Mouse (Mus musculus): ENCODE data around the gene Zfp628. TPM values are rescaled to one million over a fixed set of nuclear protein-coding genes. Genes with fewer than 3 reads are reported as not detected.

Zfp628 gene
- polyA plus RNA-seq, 1 experiment from 2014 or later = 4.6 TPM

- 85% methylated on average over 19 of the region's 19 CpGs for WGBS
- H3K27ac ChIP-seq = no peak overlapping the region
- peaks cover 6% of the 10 kb centered on the region; the same call in 1 of the 2 replicates for H3K27me3 ChIP-seq
- no peaks in the 10 kb centered on the region for H3K36me3 ChIP-seq (replicated peaks)
- no peak overlapping the region for H3K9ac ChIP-seq
- H3K4me1 ChIP-seq = no peaks in the 10 kb centered on the region
- no peak for ATAC-seq (ENCODE audit: low FRiP score)
- H3K4me2 ChIP-seq = no peak overlapping the region
- no peak overlapping the region for H3K4me3 ChIP-seq (replicated peaks)
- no peaks in the 10 kb centered on the region for H3K9me3 ChIP-seq
These were observed 35.7 kb downstream of the Zfp628 start for GRCm38 (mm10) chr7:4950561-4951342.

- Histone ChIP-seq H3K4me2 (no peak overlapping the region), H3K27me3 (peaks cover 6% of the 10 kb centered on the region; the same call in 1 of the 2 replicates), H3K4me3 (replicated peaks) (no peak overlapping the region), H3K36me3 (replicated peaks) (no peaks in the 10 kb centered on the region), H3K4me1 (no peaks in the 10 kb centered on the region), H3K9me3 (no peaks in the 10 kb centered on the region), H3K9ac (no peak overlapping the region), H3K27ac (no peak overlapping the region)
- no peak for ATAC-seq (ENCODE audit: low FRiP score)
- 32% methylated on average over 10 of the region's 10 CpGs for WGBS
These were observed 38.9 kb downstream of the Zfp628 start for GRCm38 (mm10) chr7:4953815-4954445.

GRCm38 (mm10) chr7:4957361-4957760 lies 42.3 kb downstream of the Zfp628 start:
- H3K27ac ChIP-seq = no peak overlapping the region
- H3K4me1 ChIP-seq = no peaks in the 10 kb centered on the region
- no peak overlapping the region for H3K4me3 ChIP-seq (replicated peaks)
- whole genome bisulfite sequencing = 87% methylated on average over 10 of the region's 10 CpGs
- H3K4me2 ChIP-seq = no peak overlapping the region
- H3K27me3 ChIP-seq = peaks cover 6% of the 10 kb centered on the region; the same call in 1 of the 2 replicates
- no peaks in the 10 kb centered on the region for H3K9me3 ChIP-seq
- H3K9ac ChIP-seq = no peak overlapping the region
- no peaks in the 10 kb centered on the region for H3K36me3 ChIP-seq (replicated peaks)
- no peak for ATAC-seq (ENCODE audit: low FRiP score)

- H3K4me2 ChIP-seq = no peak overlapping the region
- 75% methylated on average over 5 of the region's 5 CpGs for WGBS
- ATAC-seq (ENCODE audit: low FRiP score) = no peak
These were observed 48.5 kb downstream of the Zfp628 start for GRCm38 (mm10) chr7:4963527-4963926.

GRCm38 (mm10) chr7:4964272-4964671 lies 49.3 kb downstream of the Zfp628 start, which contains the start of gene Sbk2:
TSS of gene Sbk2 (minus strand) at chr7:4964406.
- no peaks in the 10 kb centered on the region for H3K4me1 ChIP-seq
- no peaks in the 10 kb centered on the region for H3K27me3 ChIP-seq
- no peaks in the 10 kb centered on the region for H3K9me3 ChIP-seq
- no peak within 1 kb of the TSS for H3K4me2 ChIP-seq
- H3K27ac ChIP-seq = no peak within 1 kb of the TSS
- H3K9ac ChIP-seq = no peak within 1 kb of the TSS
- peak; percentile 58 for ATAC-seq (ENCODE audit: low FRiP score)
- no peaks in the 10 kb centered on the region for H3K36me3 ChIP-seq (replicated peaks)
- WGBS = 9% methylated on average over 10 of the region's 10 CpGs
- H3K4me3 ChIP-seq (replicated peaks) = no peak within 1 kb of the TSS

More at GRCm38 (mm10) chr7:4963527-4963926, 48.5 kb downstream of the Zfp628 start:
- Histone ChIP-seq H3K27me3 (no peaks in the 10 kb centered on the region), H3K4me3 (replicated peaks) (no peak overlapping the region), H3K9ac (no peak overlapping the region), H3K4me1 (no peaks in the 10 kb centered on the region), H3K36me3 (replicated peaks) (no peaks in the 10 kb centered on the region), H3K9me3 (no peaks in the 10 kb centered on the region), H3K27ac (no peak overlapping the region)

GRCm38 (mm10) chr7:4964988-4965387 lies 50.0 kb downstream of the Zfp628 start:
- H3K9me3 ChIP-seq = no peaks in the 10 kb centered on the region
- H3K27ac ChIP-seq = no peak overlapping the region
- H3K4me2 ChIP-seq = no peak overlapping the region
- ATAC-seq (ENCODE audit: low FRiP score) = no peak
- H3K4me1 ChIP-seq = no peaks in the 10 kb centered on the region
- no peaks in the 10 kb centered on the region for H3K27me3 ChIP-seq
- H3K9ac ChIP-seq = no peak overlapping the region
- 85% methylated on average over 5 of the region's 5 CpGs for WGBS
- no peaks in the 10 kb centered on the region for H3K36me3 ChIP-seq (replicated peaks)
- no peak overlapping the region for H3K4me3 ChIP-seq (replicated peaks)

GRCm38 (mm10) chr7:4971068-4971467 lies 56.1 kb downstream of the Zfp628 start, which contains the start of gene Sbk3:
TSS of gene Sbk3 (minus strand) at chr7:4971168.
- H3K4me3 ChIP-seq (replicated peaks) = no peak within 1 kb of the TSS
- no peaks in the 10 kb centered on the region for H3K36me3 ChIP-seq (replicated peaks)
- no peaks in the 10 kb centered on the region for H3K4me1 ChIP-seq
- H3K4me2 ChIP-seq = no peak within 1 kb of the TSS
- H3K9me3 ChIP-seq = no peaks in the 10 kb centered on the region
- ATAC-seq (ENCODE audit: low FRiP score) = no peak
- H3K9ac ChIP-seq = no peak within 1 kb of the TSS
- 39% methylated on average over 6 of the region's 6 CpGs for WGBS
- H3K27me3 ChIP-seq = no peaks in the 10 kb centered on the region
- H3K27ac ChIP-seq = no peak within 1 kb of the TSS

Other genes starting within 250 kb of the Zfp628 start
- 112 and 114 TPM in 2 replicates for gene Hspbp1, start 230.1 kb upstream of the Zfp628 start, polyA plus RNA-seq (2016; fragmentation: Nextera tagmentation; extraction: Ambion mirVana)
- 3.6 and 3.8 TPM in 2 replicates for gene Brsk1, start 224.6 kb upstream of the Zfp628 start, polyA plus RNA-seq (2016; fragmentation: Nextera tagmentation; extraction: Ambion mirVana)
- 0.27 and 0.35 TPM in 2 replicates for gene Tmem150b, start 190.0 kb upstream of the Zfp628 start, polyA plus RNA-seq (2016; fragmentation: Nextera tagmentation; extraction: Ambion mirVana)
- gene Kmt5c, start 175.1 kb upstream of the Zfp628 start, polyA plus RNA-seq (2016; fragmentation: Nextera tagmentation; extraction: Ambion mirVana) = 78.9 and 94.2 TPM in 2 replicates
- gene Cox6b2, start 162.1 kb upstream of the Zfp628 start, polyA plus RNA-seq (2016; fragmentation: Nextera tagmentation; extraction: Ambion mirVana) = 31.3 and 32.5 TPM in 2 replicates
- gene Fam71e2, start 143.9 kb upstream of the Zfp628 start, polyA plus RNA-seq (2016; fragmentation: Nextera tagmentation; extraction: Ambion mirVana) = not detected in 2 replicates
- gene Il11, start 132.4 kb upstream of the Zfp628 start, polyA plus RNA-seq (2016; fragmentation: Nextera tagmentation; extraction: Ambion mirVana) = 0.24 and 0.77 TPM in 2 replicates
- gene Tmem190, start 132.3 kb upstream of the Zfp628 start, polyA plus RNA-seq (2016; fragmentation: Nextera tagmentation; extraction: Ambion mirVana) = not detected in 2 replicates
- gene Tmem238, start 125.6 kb upstream of the Zfp628 start, polyA plus RNA-seq (2016; fragmentation: Nextera tagmentation; extraction: Ambion mirVana) = 2.7 and 3.6 TPM in 2 replicates
- gene Rpl28, start 122.3 kb upstream of the Zfp628 start, polyA plus RNA-seq (2016; fragmentation: Nextera tagmentation; extraction: Ambion mirVana) = 306 and 310 TPM in 2 replicates
- gene Ube2s, start 102.6 kb upstream of the Zfp628 start, polyA plus RNA-seq (2016; fragmentation: Nextera tagmentation; extraction: Ambion mirVana) = 434 and 445 TPM in 2 replicates
- gene Shisa7, start 70.5 kb upstream of the Zfp628 start, polyA plus RNA-seq (2016; fragmentation: Nextera tagmentation; extraction: Ambion mirVana) = 4.0 and 4.6 TPM in 2 replicates
- gene Isoc2b, start 45.0 kb upstream of the Zfp628 start, polyA plus RNA-seq (2016; fragmentation: Nextera tagmentation; extraction: Ambion mirVana) = 2.1 and 2.7 TPM in 2 replicates
- 0.70 and 0.89 TPM in 2 replicates for gene Isoc2a, start 38.1 kb upstream of the Zfp628 start, polyA plus RNA-seq (2016; fragmentation: Nextera tagmentation; extraction: Ambion mirVana)
- 0.24 and 0.41 TPM in 2 replicates for gene Gm36210, start 8.7 kb upstream of the Zfp628 start, polyA plus RNA-seq (2016; fragmentation: Nextera tagmentation; extraction: Ambion mirVana)
- 18.1 and 19.4 TPM in 2 replicates for gene Nat14, start 6.8 kb downstream of the Zfp628 start, polyA plus RNA-seq (2016; fragmentation: Nextera tagmentation; extraction: Ambion mirVana)
- gene Ssc5d, start 10.6 kb downstream of the Zfp628 start, polyA plus RNA-seq (2016; fragmentation: Nextera tagmentation; extraction: Ambion mirVana) = 0.89 and 1.4 TPM in 2 replicates
- not detected in 2 replicates for gene Sbk2, start 49.2 kb downstream of the Zfp628 start, polyA plus RNA-seq (2016; fragmentation: Nextera tagmentation; extraction: Ambion mirVana)
- gene Sbk3, start 56.0 kb downstream of the Zfp628 start, polyA plus RNA-seq (2016; fragmentation: Nextera tagmentation; extraction: Ambion mirVana) = not detected in 2 replicates
- gene Zfp579, start 80.9 kb downstream of the Zfp628 start, polyA plus RNA-seq (2016; fragmentation: Nextera tagmentation; extraction: Ambion mirVana) = 55.9 and 56.9 TPM in 2 replicates
- gene Zfp524, start 99.2 kb downstream of the Zfp628 start, polyA plus RNA-seq (2016; fragmentation: Nextera tagmentation; extraction: Ambion mirVana) = 9.5 and 9.6 TPM in 2 replicates
- 64.9 and 67.3 TPM in 2 replicates for gene Fiz1, start 99.5 kb downstream of the Zfp628 start, polyA plus RNA-seq (2016; fragmentation: Nextera tagmentation; extraction: Ambion mirVana)
- 0.69 TPM in 1 of 2 replicates, not detected in the other for gene Gm44973, start 100.3 kb downstream of the Zfp628 start, polyA plus RNA-seq (2016; fragmentation: Nextera tagmentation; extraction: Ambion mirVana)
- 6.7 and 7.3 TPM in 2 replicates for gene Zfp865, start 105.2 kb downstream of the Zfp628 start, polyA plus RNA-seq (2016; fragmentation: Nextera tagmentation; extraction: Ambion mirVana)
- gene Ccdc106, start 105.3 kb downstream of the Zfp628 start, polyA plus RNA-seq (2016; fragmentation: Nextera tagmentation; extraction: Ambion mirVana) = 11.0 and 12.8 TPM in 2 replicates
- gene 4632433K11Rik, start 118.9 kb downstream of the Zfp628 start, polyA plus RNA-seq (2016; fragmentation: Nextera tagmentation; extraction: Ambion mirVana) = not detected in 2 replicates
- 4.0 and 4.5 TPM in 2 replicates for gene Zfp784, start 123.2 kb downstream of the Zfp628 start, polyA plus RNA-seq (2016; fragmentation: Nextera tagmentation; extraction: Ambion mirVana)
- 44.9 and 46.3 TPM in 2 replicates for gene Zfp580, start 136.3 kb downstream of the Zfp628 start, polyA plus RNA-seq (2016; fragmentation: Nextera tagmentation; extraction: Ambion mirVana)
- gene U2af2, start 146.9 kb downstream of the Zfp628 start, polyA plus RNA-seq (2016; fragmentation: Nextera tagmentation; extraction: Ambion mirVana) = 165 and 166 TPM in 2 replicates
- gene Epn1, start 165.0 kb downstream of the Zfp628 start, polyA plus RNA-seq (2016; fragmentation: Nextera tagmentation; extraction: Ambion mirVana) = 62.9 and 66.4 TPM in 2 replicates
- not detected in 2 replicates for gene Rfpl4, start 201.7 kb downstream of the Zfp628 start, polyA plus RNA-seq (2016; fragmentation: Nextera tagmentation; extraction: Ambion mirVana)
- gene Rasl2-9, start 210.7 kb downstream of the Zfp628 start, polyA plus RNA-seq (2016; fragmentation: Nextera tagmentation; extraction: Ambion mirVana) = 0.40 and 0.51 TPM in 2 replicates
- not detected in 2 replicates for gene Vmn1r55, start 234.5 kb downstream of the Zfp628 start, polyA plus RNA-seq (2016; fragmentation: Nextera tagmentation; extraction: Ambion mirVana)